Mouse (Mus musculus) liver, postnatal 0 days (tissue): ENCODE data around the gene Ndel1. TPM values are rescaled to one million over a fixed set of nuclear protein-coding genes. Genes with fewer than 3 reads are reported as not detected.

Source experiments
- ATAC-seq: fragments of 200-750 bp; cut with Nextera tagmentation; 2 replicates; pipeline ENCODE4 v1.8.0; 2017; ENCODE audit warnings: mild to moderate bottlenecking, moderate library complexity
- DNase-seq: peaks from one replicate; pipeline ENCODE4 v3.0.0-alpha.2; 2016
- H3K27ac ChIP-seq: fragments of 300-500 bp; sonication (generic); 2 replicates; pipeline ENCODE4 v1.5.1; 2014; ENCODE audit warnings: antibody characterized with exemption, moderate library complexity, mild to moderate bottlenecking, low read depth
- H3K27me3 ChIP-seq: fragments of 300-500 bp; sonication (generic); 2 replicates; pipeline ENCODE4 v1.6.1; 2014; ENCODE audit warnings: low read length, control low read depth, mixed read lengths; ENCODE audit not compliant: insufficient read depth
- H3K36me3 ChIP-seq: fragments of 300-500 bp; sonication (generic); replicated peaks from 2 replicates; pipeline ENCODE4 v1.6.1; 2014; ENCODE audit warnings: mild to moderate bottlenecking, control low read depth, low read length, moderate library complexity, mixed read lengths; ENCODE audit not compliant: insufficient read depth
- H3K4me1 ChIP-seq: fragments of 300-500 bp; sonication (generic); 2 replicates; pipeline ENCODE4 v1.6.1; 2014; ENCODE audit warnings: antibody characterized with exemption, mild to moderate bottlenecking, control low read depth; ENCODE audit not compliant: insufficient read depth
- H3K4me2 ChIP-seq: fragments of 300-500 bp; sonication (generic); 2 replicates; pipeline ENCODE4 v1.6.1; 2014; ENCODE audit warnings: low read depth, mild to moderate bottlenecking, low read length, moderate library complexity, mixed read lengths
- H3K4me3 ChIP-seq: fragments of 300-500 bp; sonication (generic); 2 replicates; pipeline ENCODE4 v1.5.1; 2014; ENCODE audit warnings: low read depth, low read length
- H3K9ac ChIP-seq: fragments of 300-500 bp; sonication (generic); replicated peaks from 2 replicates; pipeline ENCODE4 v1.6.1; 2014; ENCODE audit warnings: mild to moderate bottlenecking, moderate library complexity
- H3K9me3 ChIP-seq: fragments of 300-500 bp; sonication (generic); 2 replicates; pipeline ENCODE4 v1.6.1; 2016; ENCODE audit warnings: mild to moderate bottlenecking, control low read depth, low read length, mixed read lengths
- CTCF ChIP-seq: sonication (generic); IDR thresholded peaks from 2 replicates; pipeline ENCODE4 v1.5.1; 2016; ENCODE audit warnings: antibody characterized with exemption, low read depth
- EP300 ChIP-seq: IDR thresholded peaks from 2 replicates; pipeline ENCODE4 v1.6.1; 2016; ENCODE audit warnings: antibody characterized with exemption, low read depth, mild to moderate bottlenecking
- WGBS: fragments of 180-500 bp; shearing (Covaris S2); extraction: QIAGEN DNeasy Blood & Tissue Kit; methylation state at CpG from one replicate; pipeline ENCODE4 v1.1.7; 2014; ENCODE audit not compliant: insufficient replicate concordance; 5-methylcytosine and 5-hydroxymethylcytosine counted together
- polyA plus RNA-seq: library from polyadenylated mRNA; unstranded; fragments of >200 nt; fragmentation: Nextera tagmentation; extraction: Ambion mirVana; gene quantifications from 2 replicates; pipeline ENCODE4 v1.2.1, GENCODE M21; 2015

Gene Ndel1
- polyA plus RNA-seq, 1 experiment from 2014 or later, result 32.8 TPM

DNA sequence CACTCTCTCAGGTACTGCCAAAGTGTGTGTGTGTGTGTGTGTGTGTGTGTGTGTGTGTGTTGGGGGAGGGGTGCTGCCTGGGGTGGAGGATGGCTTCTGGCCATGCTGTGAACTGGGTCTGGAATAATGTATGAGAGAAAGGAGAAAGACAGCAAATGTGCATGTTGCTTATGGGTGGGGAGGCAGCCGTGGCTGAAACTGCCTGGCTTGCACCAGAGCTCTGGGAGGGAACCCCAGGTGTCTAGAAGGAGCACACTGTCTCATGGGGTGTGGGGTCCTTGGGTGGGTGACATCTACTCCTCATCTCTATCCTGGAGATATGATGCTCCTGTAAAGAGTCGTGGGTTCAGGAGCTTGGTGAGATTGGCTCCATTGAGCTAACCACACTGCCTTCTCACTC, 17.0 kb upstream of the Ndel1 start:
- Histone ChIP-seq H3K27me3 (no peaks in the 10 kb centered on the region), H3K9me3 (no peaks in the 10 kb centered on the region), H3K4me3 (no peak overlapping the region), H3K27ac (no peak overlapping the region), H3K36me3 (no peaks in the 10 kb centered on the region), H3K4me2 (no peak overlapping the region), H3K9ac (no peak overlapping the region), H3K4me1 (peaks cover 9% of the 10 kb centered on the region)
- DNase-seq (no peak), ATAC-seq (no peak)
- no peak for TF ChIP-seq EP300
- no peak for TF ChIP-seq CTCF
- 73% methylated on average over 2 of the region's 2 CpGs for WGBS

DNA sequence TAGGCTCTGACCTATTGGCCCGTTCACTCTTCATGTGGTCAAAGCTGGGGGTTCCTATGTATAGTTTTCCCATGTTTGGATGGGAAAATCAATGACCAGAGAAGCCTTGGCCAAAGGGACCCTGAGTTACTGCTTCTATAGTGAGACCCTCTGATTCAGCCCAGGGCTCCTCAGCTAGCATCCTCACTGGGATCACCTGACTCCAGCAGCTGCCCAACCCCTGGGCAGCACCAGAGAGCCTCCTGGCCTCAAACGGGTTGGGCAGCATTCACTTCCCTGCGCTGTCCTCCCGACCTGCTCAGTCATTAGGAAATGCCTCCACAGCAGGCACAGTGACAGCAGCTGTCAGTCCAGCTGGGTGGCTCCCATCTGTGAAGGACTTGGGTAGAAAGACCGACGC, 16.6 kb upstream of the Ndel1 start, which contains the start of gene Rnf222:
Gene Rnf222, plus strand, starts transcription at position 301 of the 400 bp plus-strand sequence.
- peaks cover 9% of the 10 kb centered on the region for H3K4me1 ChIP-seq

DNA sequence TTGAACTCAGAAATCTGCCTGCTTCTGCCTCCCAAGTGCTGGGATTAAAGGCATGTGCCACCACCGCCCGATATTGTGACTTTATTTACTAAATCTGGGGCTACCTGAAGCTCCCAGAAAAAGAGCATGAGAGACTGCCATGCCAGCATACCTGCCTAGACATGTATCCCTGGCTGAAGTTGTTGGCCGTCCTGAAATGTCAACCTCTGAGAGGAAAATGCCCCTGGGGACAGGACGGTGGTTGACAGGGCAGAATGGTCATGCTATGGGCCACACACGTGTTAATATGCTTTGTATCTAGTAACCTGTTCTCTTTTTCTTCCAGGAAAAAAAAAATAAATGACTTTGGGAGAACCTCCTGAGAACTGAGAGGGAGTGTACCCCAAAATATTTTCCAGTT, 14.4 kb upstream of the Ndel1 start:
- Histone ChIP-seq H3K27ac (no peak overlapping the region), H3K27me3 (no peaks in the 10 kb centered on the region), H3K4me3 (no peak overlapping the region), H3K9ac (no peak overlapping the region), H3K9me3 (no peaks in the 10 kb centered on the region), H3K36me3 (no peaks in the 10 kb centered on the region), H3K4me2 (no peak overlapping the region), H3K4me1 (peaks cover 4% of the 10 kb centered on the region; the same call in 1 of the 2 replicates)
- DNase-seq (no peak), ATAC-seq (no peak)
- WGBS, result 88% methylated on average over 5 of the region's 5 CpGs
- TF ChIP-seq EP300, result no peak
- no peak for TF ChIP-seq CTCF

More for the DNA sequence above, 16.6 kb upstream of the Ndel1 start, which contains the start of gene Rnf222:
- no peak within 1 kb of the TSS for H3K4me2 ChIP-seq
- no peak within 1 kb of the TSS for H3K27ac ChIP-seq
- H3K27me3 ChIP-seq, result no peaks in the 10 kb centered on the region
- H3K9me3 ChIP-seq, result no peaks in the 10 kb centered on the region
- H3K9ac ChIP-seq, result no peak within 1 kb of the TSS
- ATAC-seq (no peak), DNase-seq (no peak)
- no peak for TF ChIP-seq EP300
- no peak for TF ChIP-seq CTCF
- WGBS, result 35% methylated on average over 6 of the region's 6 CpGs
- no peak within 1 kb of the TSS for H3K4me3 ChIP-seq
- H3K36me3 ChIP-seq, result no peaks in the 10 kb centered on the region

DNA sequence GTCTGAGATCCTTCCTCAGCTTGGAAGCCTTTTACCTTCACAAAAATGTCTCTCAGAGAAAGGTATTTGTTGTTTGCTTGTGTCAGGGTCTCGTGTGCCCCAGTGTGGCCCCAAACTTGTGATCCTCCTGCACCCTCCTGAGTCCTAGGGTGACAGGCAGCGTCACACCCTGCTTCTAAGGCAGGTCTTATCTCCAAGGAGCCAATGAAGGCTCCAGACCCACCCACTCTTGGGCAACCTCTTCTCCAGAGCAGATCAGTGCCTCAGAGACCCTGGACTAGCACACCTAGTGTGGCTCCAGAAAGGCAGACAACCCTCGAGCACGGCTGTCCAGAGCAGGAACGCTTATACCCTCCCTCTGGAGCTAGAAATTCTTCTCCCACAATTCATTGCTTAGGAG, 12.7 kb upstream of the Ndel1 start:
- ATAC-seq (no peak), DNase-seq (no peak)
- H3K4me3 ChIP-seq, result no peak overlapping the region
- 59% methylated on average over 5 of the region's 5 CpGs for WGBS
- H3K4me1 ChIP-seq, result peaks cover 4% of the 10 kb centered on the region; the same call in 1 of the 2 replicates
- no peaks in the 10 kb centered on the region for H3K27me3 ChIP-seq
- TF ChIP-seq EP300, result no peak
- no peak for TF ChIP-seq CTCF
- H3K27ac ChIP-seq, result no peak overlapping the region
- H3K36me3 ChIP-seq, result no peaks in the 10 kb centered on the region
- H3K9me3 ChIP-seq, result no peaks in the 10 kb centered on the region
- 0 out of 2 replicates have a peak overlapping the region, but pooled peaks have one; percentile 16 for H3K9ac ChIP-seq
- peak overlapping the region; percentile 44; the same call in 1 of the 2 replicates for H3K4me2 ChIP-seq

DNA sequence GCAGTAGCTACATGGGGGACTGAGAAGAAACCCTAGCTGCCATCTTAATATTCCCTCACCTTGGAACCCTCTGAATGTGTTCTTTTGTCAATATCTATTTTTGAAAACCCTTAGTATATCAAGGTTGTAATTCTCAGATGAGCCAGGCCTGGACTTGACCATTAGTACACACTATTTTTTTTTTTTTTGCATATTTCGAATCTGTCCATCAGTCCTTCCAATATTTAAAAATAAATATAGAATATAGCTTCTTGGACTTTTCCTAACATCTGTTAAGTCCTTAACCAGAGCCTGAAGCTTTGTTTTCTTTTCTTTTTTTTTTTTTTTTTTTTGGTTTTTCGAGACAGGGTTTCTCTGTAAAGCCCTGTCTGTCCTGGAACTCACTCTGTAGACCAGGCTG, 12.2 kb upstream of the Ndel1 start:
- H3K4me2 ChIP-seq, result no peak overlapping the region
- DNase-seq, result no peak
- H3K9ac ChIP-seq, result no peak overlapping the region
- ATAC-seq, result no peak
- H3K9me3 ChIP-seq, result no peaks in the 10 kb centered on the region
- TF ChIP-seq CTCF (no peak), EP300 (no peak)
- H3K27ac ChIP-seq, result no peak overlapping the region
- H3K4me1 ChIP-seq, result peaks cover 4% of the 10 kb centered on the region; the same call in 1 of the 2 replicates
- WGBS, result 81% methylated on average over 2 of the region's 2 CpGs
- H3K27me3 ChIP-seq, result no peaks in the 10 kb centered on the region
- H3K4me3 ChIP-seq, result no peak overlapping the region
- H3K36me3 ChIP-seq, result no peaks in the 10 kb centered on the region

DNA sequence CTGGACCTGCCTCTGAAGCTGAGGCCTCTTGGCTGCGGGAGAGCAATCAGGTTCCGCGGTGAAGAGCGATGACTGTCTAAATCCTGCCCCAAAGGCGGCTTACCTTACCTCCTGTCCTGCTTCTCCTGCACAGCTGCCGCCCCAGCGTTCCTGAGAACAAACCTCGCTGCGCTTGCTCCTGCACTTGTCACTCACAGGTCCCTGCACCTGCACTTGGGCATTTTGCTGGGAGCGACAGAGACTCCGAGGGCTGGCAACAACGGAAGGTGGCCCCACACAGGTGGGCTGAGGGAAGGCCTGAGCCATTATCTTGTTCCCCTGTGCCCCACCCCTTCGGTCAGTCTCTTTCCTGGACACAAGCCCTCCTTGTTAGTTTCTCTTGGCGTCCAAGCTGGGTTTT, 10.4 kb upstream of the Ndel1 start:
- Histone ChIP-seq H3K9ac (no peak overlapping the region), H3K36me3 (no peaks in the 10 kb centered on the region), H3K4me1 (peaks cover 4% of the 10 kb centered on the region; the same call in 1 of the 2 replicates), H3K9me3 (no peaks in the 10 kb centered on the region), H3K4me2 (no peak overlapping the region), H3K27ac (no peak overlapping the region), H3K4me3 (no peak overlapping the region), H3K27me3 (no peaks in the 10 kb centered on the region)
- no peak for ATAC-seq
- no peak for TF ChIP-seq CTCF
- TF ChIP-seq EP300, result no peak
- DNase-seq, result no peak
- WGBS, result 43% methylated on average over 14 of the region's 14 CpGs

DNA sequence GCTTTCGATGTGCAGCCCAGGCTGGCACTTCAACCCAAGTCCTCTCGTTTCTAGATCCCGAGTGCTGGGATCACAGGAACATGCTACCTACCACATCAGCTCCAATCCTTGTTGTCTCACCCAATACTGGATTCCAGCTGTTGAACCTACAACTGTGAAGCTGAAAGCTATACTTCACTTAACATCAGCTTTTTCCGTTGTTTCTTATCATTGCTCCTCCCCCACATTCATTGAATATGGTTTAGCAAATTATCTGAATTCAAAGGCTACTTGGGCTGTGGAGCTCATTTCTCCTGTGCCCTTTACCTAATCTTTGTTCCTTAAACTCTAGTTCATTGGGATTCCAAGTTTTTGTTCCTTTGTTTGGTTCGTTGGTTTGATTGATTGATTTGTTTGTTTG, 7.2 kb upstream of the Ndel1 start:
- H3K27ac ChIP-seq, result no peak overlapping the region
- WGBS, result 74% methylated on average over 5 of the region's 5 CpGs
- no peak for ATAC-seq

More for the DNA sequence above, 7.2 kb upstream of the Ndel1 start:
- H3K4me2 ChIP-seq, result no peak overlapping the region
- no peaks in the 10 kb centered on the region for H3K9me3 ChIP-seq
- DNase-seq, result no peak
- no peaks in the 10 kb centered on the region for H3K4me1 ChIP-seq
- no peaks in the 10 kb centered on the region for H3K27me3 ChIP-seq
- H3K9ac ChIP-seq, result no peak overlapping the region
- H3K4me3 ChIP-seq, result no peak overlapping the region
- no peaks in the 10 kb centered on the region for H3K36me3 ChIP-seq
- no peak for TF ChIP-seq EP300
- no peak for TF ChIP-seq CTCF
